Mouse (Mus musculus) neural tube, embryonic 13.5 days (tissue): ENCODE measurements at regions not wholly inside any gene's neighbourhood (a gene's known extent, or its start where the extent isn't known, plus 50 kb on each side); places are given as distances from the start of the nearest gene placed in this dataset.

ENCODE experiments used
- ATAC-seq: fragments of 200-750 bp; cut with Nextera tagmentation; 2 replicates; pipeline ENCODE4 v1.8.0; 2017; ENCODE audit warnings: low read depth, mild to moderate bottlenecking, moderate TSS enrichment, moderate library complexity
- H3K27ac ChIP-seq: fragments of 300-500 bp; sonication (generic); replicated peaks from 2 replicates; pipeline ENCODE4 v1.5.1; 2015; ENCODE audit warnings: moderate library complexity, mild to moderate bottlenecking, inconsistent platforms
- H3K27me3 ChIP-seq: fragments of 300-500 bp; sonication (generic); 2 replicates; pipeline ENCODE4 v1.6.1; 2015; ENCODE audit warnings: mild to moderate bottlenecking, inconsistent platforms
- H3K36me3 ChIP-seq: fragments of 300-500 bp; sonication (generic); 2 replicates; pipeline ENCODE4 v1.6.1; 2015; ENCODE audit warnings: mild to moderate bottlenecking, inconsistent platforms
- H3K4me1 ChIP-seq: fragments of 300-500 bp; sonication (generic); replicated peaks from 2 replicates; pipeline ENCODE4 v1.6.1; 2015; ENCODE audit warnings: inconsistent platforms
- H3K4me2 ChIP-seq: fragments of 300-500 bp; sonication (generic); 2 replicates; pipeline ENCODE4 v1.6.1; 2015; ENCODE audit warnings: inconsistent platforms, mild to moderate bottlenecking, moderate library complexity
- H3K4me3 ChIP-seq: fragments of 300-500 bp; sonication (generic); 2 replicates; pipeline ENCODE4 v1.5.1; 2015; ENCODE audit warnings: mild to moderate bottlenecking, inconsistent platforms
- H3K9ac ChIP-seq: fragments of 300-500 bp; sonication (generic); 2 replicates; pipeline ENCODE4 v1.6.1; 2015; ENCODE audit warnings: moderate library complexity, mild to moderate bottlenecking, inconsistent platforms
- H3K9me3 ChIP-seq: fragments of 300-500 bp; sonication (generic); 2 replicates; pipeline ENCODE4 v1.6.1; 2016; ENCODE audit warnings: inconsistent platforms
- whole genome bisulfite sequencing: fragments of 180-500 bp; shearing (Covaris S2); methylation state at CpG from one replicate; pipeline ENCODE4 v1.1.7; 2015; 5-methylcytosine and 5-hydroxymethylcytosine counted together

- H3K4me3 ChIP-seq, result no peak overlapping the region
- WGBS, result 96% methylated on average over 3 of the region's 3 CpGs
- H3K4me1 ChIP-seq, result no peaks in the 10 kb centered on the region
- no peaks in the 10 kb centered on the region for H3K36me3 ChIP-seq
- H3K27me3 ChIP-seq, result no peaks in the 10 kb centered on the region
- no peak overlapping the region for H3K27ac ChIP-seq
- H3K9me3 ChIP-seq, result no peaks in the 10 kb centered on the region
- no peak overlapping the region for H3K4me2 ChIP-seq
- H3K9ac ChIP-seq, result no peak overlapping the region
- no peak for ATAC-seq
Measured at GRCm38 (mm10) chr14:61665815-61666214, 58.6 kb downstream of the Kcnrg start.

GRCm38 (mm10) chr14:61673184-61673583, 65.9 kb downstream of the Kcnrg start:
- 0 out of 2 replicates have a peak overlapping the region, but pooled peaks have one; percentile 2 for H3K27ac ChIP-seq
- peaks cover 13% of the 10 kb centered on the region for H3K4me1 ChIP-seq
- H3K4me2 ChIP-seq, result no peak overlapping the region
- no peaks in the 10 kb centered on the region for H3K27me3 ChIP-seq
- H3K36me3 ChIP-seq, result no peaks in the 10 kb centered on the region
- H3K4me3 ChIP-seq, result no peak overlapping the region
- WGBS, result 48% methylated on average over 2 of the region's 2 CpGs
- no peak overlapping the region for H3K9ac ChIP-seq
- H3K9me3 ChIP-seq, result no peaks in the 10 kb centered on the region
- no peak for ATAC-seq

GRCm38 (mm10) chr14:61678107-61678506, 70.8 kb downstream of the Kcnrg start:
- Histone ChIP-seq H3K4me2 (no peak overlapping the region), H3K36me3 (no peaks in the 10 kb centered on the region), H3K9me3 (no peaks in the 10 kb centered on the region), H3K4me3 (no peak overlapping the region), H3K27ac (no peak overlapping the region), H3K4me1 (peaks cover 19% of the 10 kb centered on the region), H3K9ac (no peak overlapping the region), H3K27me3 (peaks cover 4% of the 10 kb centered on the region)
- ATAC-seq, result no peak
- WGBS, result 98% methylated on average over 1 of the region's 1 CpGs

GRCm38 (mm10) chr14:61680818-61681707, 73.8 kb downstream of the Kcnrg start:
- Histone ChIP-seq H3K36me3 (no peaks in the 10 kb centered on the region), H3K4me3 (peak overlapping the region; percentile 84), H3K9me3 (no peaks in the 10 kb centered on the region), H3K9ac (peak overlapping the region; percentile 86), H3K4me2 (peak overlapping the region; percentile 91), H3K27me3 (peaks cover 34% of the 10 kb centered on the region), H3K4me1 (peaks cover 37% of the 10 kb centered on the region), H3K27ac (peak overlapping the region; percentile 96)
- ATAC-seq, result peak; percentile 68
- under 1% methylated on average over 48 of the region's 50 CpGs for WGBS

- WGBS, result under 1% methylated on average over 87 of the region's 90 CpGs
- Histone ChIP-seq H3K4me2 (peak overlapping the region; percentile 91), H3K27ac (peak overlapping the region; percentile 96), H3K27me3 (peaks cover 42% of the 10 kb centered on the region), H3K9ac (peak overlapping the region; percentile 86), H3K4me1 (peaks cover 46% of the 10 kb centered on the region), H3K36me3 (no peaks in the 10 kb centered on the region), H3K9me3 (no peaks in the 10 kb centered on the region), H3K4me3 (peak overlapping the region; percentile 84)
- peak; percentile 82 for ATAC-seq
Measured at GRCm38 (mm10) chr14:61681708-61682701, 74.7 kb downstream of the Kcnrg start.

- Histone ChIP-seq H3K4me3 (peak overlapping the region; percentile 84), H3K27me3 (peaks cover 50% of the 10 kb centered on the region), H3K9ac (peak overlapping the region; percentile 86), H3K4me2 (peak overlapping the region; percentile 91), H3K4me1 (peaks cover 48% of the 10 kb centered on the region), H3K9me3 (no peaks in the 10 kb centered on the region), H3K36me3 (no peaks in the 10 kb centered on the region), H3K27ac (peak overlapping the region; percentile 96)
- under 1% methylated on average over 54 of the region's 54 CpGs for WGBS
- peak; percentile 52 for ATAC-seq
Measured at GRCm38 (mm10) chr14:61682721-61683355, 75.6 kb downstream of the Kcnrg start.

GRCm38 (mm10) chr14:61683356-61683740, 76.1 kb downstream of the Kcnrg start:
- H3K4me3 ChIP-seq, result peak overlapping the region; percentile 84
- peaks cover 52% of the 10 kb centered on the region for H3K27me3 ChIP-seq
- no peak overlapping the region for H3K27ac ChIP-seq
- 5% methylated on average over 9 of the region's 9 CpGs for whole genome bisulfite sequencing
- 0 out of 2 replicates have a peak overlapping the region, but pooled peaks have one; percentile 86 for H3K9ac ChIP-seq
- H3K4me1 ChIP-seq, result peaks cover 48% of the 10 kb centered on the region
- H3K36me3 ChIP-seq, result no peaks in the 10 kb centered on the region
- no peaks in the 10 kb centered on the region for H3K9me3 ChIP-seq
- peak overlapping the region; percentile 91 for H3K4me2 ChIP-seq
- ATAC-seq, result no peak

GRCm38 (mm10) chr14:61683791-61684411, 76.6 kb downstream of the Kcnrg start:
- peak overlapping the region; percentile 91 for H3K4me2 ChIP-seq
- no peaks in the 10 kb centered on the region for H3K9me3 ChIP-seq
- no peak overlapping the region for H3K27ac ChIP-seq
- peaks cover 48% of the 10 kb centered on the region for H3K4me1 ChIP-seq
- no peaks in the 10 kb centered on the region for H3K36me3 ChIP-seq
- H3K27me3 ChIP-seq, result peaks cover 57% of the 10 kb centered on the region
- 7% methylated on average over 19 of the region's 19 CpGs for WGBS
- ATAC-seq, result no peak
- peak overlapping the region; percentile 18 for H3K4me3 ChIP-seq
- H3K9ac ChIP-seq, result no peak overlapping the region

- ATAC-seq, result no peak
Measured at GRCm38 (mm10) chr14:61684473-61685230, 77.4 kb downstream of the Kcnrg start.

GRCm38 (mm10) chr14:61685231-61685800, 78.1 kb downstream of the Kcnrg start:
- peaks cover 71% of the 10 kb centered on the region for H3K27me3 ChIP-seq

More at GRCm38 (mm10) chr14:61684473-61685230, 77.4 kb downstream of the Kcnrg start:
- 6% methylated on average over 26 of the region's 26 CpGs for WGBS
- Histone ChIP-seq H3K9ac (no peak overlapping the region), H3K4me1 (peaks cover 54% of the 10 kb centered on the region), H3K4me3 (peak overlapping the region; percentile 18), H3K27me3 (peaks cover 64% of the 10 kb centered on the region), H3K27ac (no peak overlapping the region), H3K4me2 (peak overlapping the region; percentile 91), H3K36me3 (no peaks in the 10 kb centered on the region), H3K9me3 (no peaks in the 10 kb centered on the region)

More at GRCm38 (mm10) chr14:61685231-61685800, 78.1 kb downstream of the Kcnrg start:
- ATAC-seq, result no peak
- WGBS, result 15% methylated on average over 12 of the region's 12 CpGs
- H3K27ac ChIP-seq, result no peak overlapping the region
- no peaks in the 10 kb centered on the region for H3K9me3 ChIP-seq
- H3K4me1 ChIP-seq, result peaks cover 54% of the 10 kb centered on the region
- H3K4me2 ChIP-seq, result no peak overlapping the region
- no peak overlapping the region for H3K9ac ChIP-seq
- no peak overlapping the region for H3K4me3 ChIP-seq
- no peaks in the 10 kb centered on the region for H3K36me3 ChIP-seq
